Mouse (Mus musculus) ovary, postnatal 14 days (tissue): ENCODE measurements around the gene Slc35f2.

Experiments used
- DNase-seq: peaks from one replicate; pipeline ENCODE4 v3.0.0; 2022; ENCODE audit warnings: low spot score

The Slc35f2 gene

DNA sequence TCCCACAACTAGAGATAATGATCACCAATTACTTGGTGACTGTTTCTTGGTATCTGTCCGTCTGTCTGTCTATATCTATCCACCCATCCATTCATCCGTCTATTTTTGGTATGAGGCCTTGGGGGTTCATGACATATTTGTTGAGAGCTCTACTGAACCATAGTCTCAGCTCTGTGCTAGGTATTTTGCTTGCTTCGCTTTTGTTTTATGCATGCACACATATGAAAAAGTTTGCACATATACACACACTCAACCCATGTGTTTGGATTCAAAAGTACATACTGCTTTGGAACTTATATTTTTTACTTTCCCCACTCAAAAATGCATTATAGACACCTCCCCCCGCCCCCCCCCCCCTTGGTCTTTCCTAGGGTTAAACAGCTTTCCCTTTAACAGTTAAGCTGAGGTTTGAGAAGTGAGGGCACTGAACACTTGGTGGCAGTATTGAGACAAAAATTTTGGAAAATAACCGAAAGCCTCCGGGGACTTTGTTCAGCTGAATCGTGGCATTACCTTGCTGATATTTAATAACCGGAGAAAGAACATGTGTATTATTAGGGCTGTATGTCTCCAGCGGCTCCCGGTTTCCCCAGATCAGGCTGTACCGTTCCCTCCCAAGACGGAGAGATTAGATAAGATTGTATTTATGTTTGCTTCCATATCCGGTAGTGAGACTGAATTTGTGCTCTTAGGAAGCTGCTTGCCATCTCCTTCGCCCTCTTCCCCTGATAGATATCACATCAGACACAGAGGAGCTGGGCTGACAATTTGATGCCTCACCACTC lies 57.9 kb downstream of the Slc35f2 start:
- peak; percentile 35 for DNase-seq

- DNase-seq, result no peak
These were observed 58.5 kb downstream of the Slc35f2 start for GRCm38 (mm10) chr9:53829866-53830209.

- DNase-seq, result no peak
These were observed 63.7 kb downstream of the Slc35f2 start for GRCm38 (mm10) chr9:53835039-53835438.

GRCm38 (mm10) chr9:53835976-53836375 lies 64.6 kb downstream of the Slc35f2 start:
- DNase-seq, result no peak

GRCm38 (mm10) chr9:53838816-53839215 lies 67.5 kb downstream of the Slc35f2 start:
- DNase-seq, result no peak

GRCm38 (mm10) chr9:53848548-53848947 lies 77.2 kb downstream of the Slc35f2 start:
- DNase-seq, result no peak

- no peak for DNase-seq
These were observed 78.5 kb downstream of the Slc35f2 start, which contains the start of gene Sln for GRCm38 (mm10) chr9:53849864-53850263. Sln (plus strand) TSS chr9:53850164.

GRCm38 (mm10) chr9:53852158-53852557 lies 80.8 kb downstream of the Slc35f2 start:
- no peak for DNase-seq

GRCm38 (mm10) chr9:53853672-53854071 lies 82.3 kb downstream of the Slc35f2 start:
- no peak for DNase-seq

- no peak for DNase-seq
These were observed 83.2 kb downstream of the Slc35f2 start for GRCm38 (mm10) chr9:53854525-53854924.

DNA sequence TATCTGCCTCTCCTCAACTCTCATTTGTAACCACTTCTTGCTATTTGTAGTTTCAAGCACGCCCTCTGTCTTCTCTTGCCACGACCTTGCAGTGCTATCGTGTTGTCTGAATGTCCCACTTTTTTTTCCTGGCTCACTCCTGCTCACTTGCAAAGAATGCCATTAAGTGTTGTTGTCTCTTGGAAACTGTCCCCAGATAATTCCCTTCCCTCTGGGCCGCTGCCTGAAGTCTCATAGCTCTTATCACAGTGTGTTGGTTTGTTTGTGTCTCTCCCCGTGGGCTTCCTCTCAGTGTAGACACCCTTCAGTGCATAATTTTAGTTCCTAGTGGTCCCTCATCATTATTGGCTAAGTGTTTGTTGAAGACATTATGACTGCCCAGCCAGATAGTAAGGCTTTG lies 86.5 kb downstream of the Slc35f2 start:
- DNase-seq, result no peak
